Mouse (Mus musculus) liver, adult 2 months (tissue): ENCODE results near the gene Bmp3. TPM values are rescaled to one million over a fixed set of nuclear protein-coding genes. Genes with fewer than 3 reads are reported as not detected.
A peak's percentile ranks its signal among the peaks of the same experiment; 100 is the strongest.

Experiments
- DNase-seq: peaks from one replicate; pipeline ENCODE4 v3.0.0-alpha.2; 2011; ENCODE audit warnings: low read depth, low spot score; ENCODE audit errors: extremely low read depth
- H3K27ac ChIP-seq: fragments of 200-500 bp; replicated peaks from 2 replicates; pipeline ENCODE4 v1.5.1; 2012; ENCODE audit warnings: low read depth, mild to moderate bottlenecking, control low read depth, inconsistent platforms, low read length; ENCODE audit not compliant: insufficient read depth
- H3K27me3 ChIP-seq: fragments of 200-500 bp; 2 replicates; pipeline ENCODE4 v1.6.1; 2012; ENCODE audit warnings: mild to moderate bottlenecking, moderate library complexity, low read length, inconsistent platforms; ENCODE audit not compliant: control insufficient read depth, insufficient read depth
- H3K36me3 ChIP-seq: fragments of 200-500 bp; 2 replicates; pipeline ENCODE4 v1.6.1; 2012; ENCODE audit warnings: low read length, inconsistent platforms; ENCODE audit not compliant: control insufficient read depth, insufficient read depth
- H3K4me1 ChIP-seq: fragments of 200-500 bp; 2 replicates; pipeline ENCODE4 v1.6.1; 2011; ENCODE audit warnings: low read length; ENCODE audit not compliant: control insufficient read depth, insufficient read depth
- H3K4me3 ChIP-seq: fragments of 200-500 bp; 2 replicates; pipeline ENCODE4 v1.5.1; 2011; ENCODE audit warnings: low read depth, mild to moderate bottlenecking, control low read depth, low read length, moderate library complexity; ENCODE audit not compliant: insufficient read depth
- H3K79me2 ChIP-seq: fragments of 200-500 bp; 2 replicates; pipeline ENCODE4 v1.6.1; 2012; ENCODE audit warnings: inconsistent platforms, mild to moderate bottlenecking, low read length, moderate library complexity; ENCODE audit not compliant: control insufficient read depth, insufficient read depth
- H3K9ac ChIP-seq: fragments of 200-500 bp; 2 replicates; pipeline ENCODE4 v1.6.1; 2012; ENCODE audit warnings: low read depth, mild to moderate bottlenecking, control low read depth, inconsistent platforms, low read length
- CTCF ChIP-seq: fragments of 200-500 bp; IDR thresholded peaks from 2 replicates; pipeline ENCODE4 v1.5.1; 2011; ENCODE audit warnings: low read depth, low read length, control low read depth
- POLR2A ChIP-seq: fragments of 200-500 bp; IDR thresholded peaks from 2 replicates; pipeline ENCODE4 v1.6.1; 2011; ENCODE audit warnings: low read length, control low read depth; ENCODE audit not compliant: insufficient read depth; ENCODE audit errors: extremely low read depth
- WGBS: fragments of 180-500 bp; shearing (Covaris S2); methylation state at CpG from one replicate; pipeline ENCODE4 v1.1.7; 2018; 5-methylcytosine and 5-hydroxymethylcytosine counted together
- polyA plus RNA-seq: library from polyadenylated mRNA; depleted of rRNA; stranded (reverse); fragments of >200 nt; gene quantifications from 2 replicates; pipeline ENCODE4 v1.2.3, GENCODE M21; 2012
- total RNA-seq: library from RNA; depleted of rRNA; stranded (reverse); fragments of >200 nt; gene quantifications from 2 replicates; pipeline ENCODE4 v1.2.3, GENCODE M21; 2014

The Bmp3 gene
- total and polyA plus RNA-seq, 2 experiments = under 0.01 to 0.06 TPM

- Histone ChIP-seq H3K36me3 (no peaks in the 10 kb centered on the region), H3K4me3 (no peak overlapping the region), H3K9ac (no peak overlapping the region), H3K4me1 (no peaks in the 10 kb centered on the region), H3K79me2 (no peaks in the 10 kb centered on the region), H3K27ac (no peak overlapping the region), H3K27me3 (no peaks in the 10 kb centered on the region)
- 80% methylated on average over 1 of the region's 1 CpGs for WGBS
- TF ChIP-seq POLR2A (no peak), CTCF (no peak)
- DNase-seq = no peak
Measured at GRCm38 (mm10) chr5:98815269-98815668, 38.9 kb upstream of the Bmp3 start.

GRCm38 (mm10) chr5:98833760-98834159 is 20.5 kb upstream of the Bmp3 start:
- no peaks in the 10 kb centered on the region for H3K4me1 ChIP-seq
- TF ChIP-seq CTCF = no peak
- no peak for TF ChIP-seq POLR2A
- H3K79me2 ChIP-seq = no peaks in the 10 kb centered on the region
- DNase-seq = no peak
- WGBS = 81% methylated on average over 9 of the region's 9 CpGs
- no peak overlapping the region for H3K9ac ChIP-seq
- H3K4me3 ChIP-seq = no peak overlapping the region
- H3K27ac ChIP-seq = no peak overlapping the region
- no peaks in the 10 kb centered on the region for H3K36me3 ChIP-seq
- H3K27me3 ChIP-seq = no peaks in the 10 kb centered on the region

- 91% methylated on average over 6 of the region's 6 CpGs for WGBS
- no peak for TF ChIP-seq CTCF
- TF ChIP-seq POLR2A = no peak
- no peaks in the 10 kb centered on the region for H3K36me3 ChIP-seq
- H3K4me1 ChIP-seq = no peaks in the 10 kb centered on the region
- no peaks in the 10 kb centered on the region for H3K27me3 ChIP-seq
- no peaks in the 10 kb centered on the region for H3K79me2 ChIP-seq
- no peak overlapping the region for H3K9ac ChIP-seq
- no peak overlapping the region for H3K4me3 ChIP-seq
- no peak overlapping the region for H3K27ac ChIP-seq
- DNase-seq = no peak
Measured at GRCm38 (mm10) chr5:98834300-98834699, 19.9 kb upstream of the Bmp3 start.

- no peak for DNase-seq
- Histone ChIP-seq H3K79me2 (no peaks in the 10 kb centered on the region), H3K27me3 (no peaks in the 10 kb centered on the region)
Measured at GRCm38 (mm10) chr5:98842600-98843310, 11.5 kb upstream of the Bmp3 start.

GRCm38 (mm10) chr5:98844664-98845063 is 9.6 kb upstream of the Bmp3 start:
- H3K79me2 ChIP-seq = no peaks in the 10 kb centered on the region

More at GRCm38 (mm10) chr5:98842600-98843310, 11.5 kb upstream of the Bmp3 start:
- Histone ChIP-seq H3K9ac (no peak overlapping the region), H3K36me3 (no peaks in the 10 kb centered on the region), H3K4me3 (no peak overlapping the region), H3K27ac (no peak overlapping the region), H3K4me1 (no peaks in the 10 kb centered on the region)
- TF ChIP-seq CTCF (no peak), POLR2A (no peak)
- WGBS = 80% methylated on average over 7 of the region's 7 CpGs

More at GRCm38 (mm10) chr5:98844664-98845063, 9.6 kb upstream of the Bmp3 start:
- Histone ChIP-seq H3K9ac (no peak overlapping the region), H3K4me3 (no peak overlapping the region), H3K36me3 (no peaks in the 10 kb centered on the region), H3K27ac (no peak overlapping the region), H3K4me1 (no peaks in the 10 kb centered on the region), H3K27me3 (no peaks in the 10 kb centered on the region)
- WGBS = 26% methylated on average over 1 of the region's 1 CpGs
- peak; percentile 30 for DNase-seq
- TF ChIP-seq POLR2A (no peak), CTCF (no peak)
